Mouse (Mus musculus) lung, embryonic 14.5 days (tissue): ENCODE results near the gene Klhl25. TPM values are rescaled to one million over a fixed set of nuclear protein-coding genes. Genes with fewer than 3 reads are reported as not detected.
"Not testable (repeated sequence)": the region's sequence is repeated elsewhere in the genome, so short reads cannot be mapped to it uniquely, and the experiment has no call there.

Source experiments
- ATAC-seq: fragments of 200-750 bp; cut with Nextera tagmentation; 2 replicates; pipeline ENCODE4 v1.8.0; 2017; ENCODE audit warnings: mild to moderate bottlenecking, moderate TSS enrichment, moderate library complexity; ENCODE audit not compliant: insufficient read depth
- DNase-seq: peaks from one replicate; pipeline ENCODE4 v3.0.0-alpha.2; 2015
- H3K27ac ChIP-seq: fragments of 300-500 bp; sonication (generic); 2 replicates; pipeline ENCODE4 v1.5.1; 2014; ENCODE audit warnings: low read depth, mild to moderate bottlenecking, moderate library complexity
- H3K27me3 ChIP-seq: fragments of 300-500 bp; sonication (generic); 2 replicates; pipeline ENCODE4 v1.6.1; 2014; ENCODE audit warnings: low read length, control low read depth; ENCODE audit not compliant: insufficient read depth
- H3K36me3 ChIP-seq: fragments of 300-500 bp; sonication (generic); 2 replicates; pipeline ENCODE4 v1.6.1; 2014; ENCODE audit warnings: control low read depth; ENCODE audit not compliant: insufficient read depth
- H3K4me1 ChIP-seq: fragments of 300-500 bp; sonication (generic); 2 replicates; pipeline ENCODE4 v1.6.1; 2014; ENCODE audit warnings: antibody characterized with exemption, control low read depth; ENCODE audit not compliant: insufficient read depth
- H3K4me2 ChIP-seq: fragments of 300-500 bp; sonication (generic); 2 replicates; pipeline ENCODE4 v1.6.1; 2014; ENCODE audit warnings: mild to moderate bottlenecking
- H3K4me3 ChIP-seq: fragments of 300-500 bp; sonication (generic); 2 replicates; pipeline ENCODE4 v1.5.1; 2014; ENCODE audit warnings: low read depth, low read length
- H3K9ac ChIP-seq: fragments of 300-500 bp; sonication (generic); 2 replicates; pipeline ENCODE4 v1.6.1; 2014
- H3K9me3 ChIP-seq: fragments of 300-500 bp; sonication (generic); 2 replicates; pipeline ENCODE4 v1.6.1; 2016; ENCODE audit warnings: low read depth, low read length, control low read depth
- CTCF ChIP-seq: IDR thresholded peaks from 2 replicates; pipeline ENCODE4 v1.5.1; 2016; ENCODE audit warnings: antibody characterized with exemption, low read depth
- WGBS: fragments of 180-500 bp; shearing (Covaris S2); extraction: QIAGEN DNeasy Blood & Tissue Kit; methylation state at CpG from one replicate; pipeline ENCODE4 v1.1.7; 2014; 5-methylcytosine and 5-hydroxymethylcytosine counted together
- polyA plus RNA-seq: library from polyadenylated mRNA; unstranded; fragments of >200 nt; fragmentation: Nextera tagmentation; extraction: Ambion mirVana; gene quantifications from 2 replicates; pipeline ENCODE4 v1.2.1, GENCODE M21; 2014

Gene Klhl25
- polyA plus RNA-seq, 1 experiment from 2014 or later: 18.6 TPM

GRCm38 (mm10) chr7:75828536-75828935 is 19.6 kb upstream of the Klhl25 start:
- ATAC-seq (no peak), DNase-seq (no peak)
- H3K9me3 ChIP-seq: no peaks in the 10 kb centered on the region
- H3K4me1 ChIP-seq: no peaks in the 10 kb centered on the region
- no peak overlapping the region for H3K4me3 ChIP-seq
- WGBS: 84% methylated on average over 5 of the region's 5 CpGs
- H3K36me3 ChIP-seq: no peaks in the 10 kb centered on the region
- no peak for TF ChIP-seq CTCF
- H3K9ac ChIP-seq: no peak overlapping the region
- no peaks in the 10 kb centered on the region for H3K27me3 ChIP-seq
- no peak overlapping the region for H3K4me2 ChIP-seq
- no peak overlapping the region for H3K27ac ChIP-seq

- ATAC-seq: no peak
- peak; percentile 31 for DNase-seq
- no peaks in the 10 kb centered on the region for H3K27me3 ChIP-seq
- no peaks in the 10 kb centered on the region for H3K9me3 ChIP-seq
- no peak overlapping the region for H3K9ac ChIP-seq
- peak; percentile 29 for TF ChIP-seq CTCF
- no peak overlapping the region for H3K4me3 ChIP-seq
- no peaks in the 10 kb centered on the region for H3K4me1 ChIP-seq
- 59% methylated on average over 6 of the region's 6 CpGs for WGBS
- no peak overlapping the region for H3K4me2 ChIP-seq
- no peak overlapping the region for H3K27ac ChIP-seq
- no peaks in the 10 kb centered on the region for H3K36me3 ChIP-seq
Measured at GRCm38 (mm10) chr7:75830251-75831060, 17.7 kb upstream of the Klhl25 start.

DNA sequence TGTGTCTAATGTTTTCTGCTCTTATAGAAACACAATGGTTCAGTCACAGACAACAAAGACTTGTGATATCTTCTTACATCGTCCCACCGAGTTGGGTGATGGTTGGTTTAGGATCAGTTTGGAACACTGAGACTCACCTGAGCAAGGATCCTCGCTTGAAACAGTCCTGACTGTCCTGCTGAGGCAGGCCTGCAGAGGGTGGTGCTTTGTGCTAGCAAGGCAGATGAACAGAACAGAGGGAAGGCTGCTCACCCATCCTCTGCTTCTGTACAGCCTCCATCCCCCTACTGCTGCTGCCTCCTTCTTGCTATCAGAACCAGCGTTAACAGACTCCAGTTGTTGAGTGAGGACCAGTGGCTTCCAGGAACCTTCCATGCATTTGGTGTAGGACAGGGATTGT is 14.2 kb upstream of the Klhl25 start:
- not testable (repeated sequence) for H3K4me3 ChIP-seq, H3K4me2 ChIP-seq, DNase-seq, H3K36me3 ChIP-seq, H3K27me3 ChIP-seq, H3K9me3 ChIP-seq, H3K4me1 ChIP-seq, ATAC-seq, H3K9ac ChIP-seq, H3K27ac ChIP-seq
- WGBS: 75% methylated on average over 3 of the region's 4 CpGs

DNA sequence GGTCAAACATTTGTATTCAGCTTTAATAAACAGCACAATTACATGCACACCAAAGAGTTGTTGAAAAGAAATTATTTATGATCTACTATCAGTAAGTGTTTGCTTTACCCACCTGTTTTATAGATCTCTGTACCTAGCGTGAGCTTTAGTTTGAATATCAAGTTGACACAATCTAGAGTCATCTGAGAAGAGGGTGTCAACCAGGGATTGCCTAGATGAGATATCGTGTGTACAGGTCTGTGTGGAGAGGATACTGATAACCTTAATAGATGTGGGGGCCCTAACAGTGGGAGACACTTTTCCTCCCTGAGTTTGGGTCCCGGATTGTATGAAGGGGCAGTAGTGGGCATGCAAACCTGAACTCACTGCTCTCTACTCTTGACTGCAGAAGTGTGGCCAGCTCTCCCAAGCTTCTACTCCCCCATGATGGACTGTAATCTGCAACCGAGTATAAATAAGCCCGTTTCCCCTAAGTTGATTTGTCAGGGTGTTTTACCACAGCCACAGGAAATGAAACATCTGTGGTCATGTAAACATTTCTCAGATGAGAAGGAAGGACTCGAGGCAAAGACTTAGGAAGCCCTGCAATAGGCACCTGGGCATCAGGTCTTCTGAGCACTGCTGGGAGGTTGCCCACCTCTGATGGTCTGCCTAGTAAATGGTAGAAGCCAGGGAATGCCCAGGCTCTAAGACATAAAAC is 13.0 kb upstream of the Klhl25 start:
- not testable (repeated sequence) for H3K36me3 ChIP-seq, H3K4me2 ChIP-seq, H3K9me3 ChIP-seq, H3K9ac ChIP-seq, H3K27me3 ChIP-seq, H3K4me3 ChIP-seq, H3K4me1 ChIP-seq, H3K27ac ChIP-seq, DNase-seq
- peak; percentile 49 for ATAC-seq
- WGBS: 43% methylated on average over 3 of the region's 6 CpGs

GRCm38 (mm10) chr7:75840071-75840470 is 8.0 kb upstream of the Klhl25 start:
- Histone ChIP-seq H3K4me2 (no peak overlapping the region), H3K4me3 (no peak overlapping the region), H3K4me1 (no peaks in the 10 kb centered on the region), H3K9me3 (no peaks in the 10 kb centered on the region), H3K9ac (no peak overlapping the region), H3K36me3 (no peaks in the 10 kb centered on the region), H3K27me3 (no peaks in the 10 kb centered on the region), H3K27ac (no peak overlapping the region)
- no peak for TF ChIP-seq CTCF
- 78% methylated on average over 4 of the region's 4 CpGs for WGBS
- DNase-seq (no peak), ATAC-seq (no peak)

DNA sequence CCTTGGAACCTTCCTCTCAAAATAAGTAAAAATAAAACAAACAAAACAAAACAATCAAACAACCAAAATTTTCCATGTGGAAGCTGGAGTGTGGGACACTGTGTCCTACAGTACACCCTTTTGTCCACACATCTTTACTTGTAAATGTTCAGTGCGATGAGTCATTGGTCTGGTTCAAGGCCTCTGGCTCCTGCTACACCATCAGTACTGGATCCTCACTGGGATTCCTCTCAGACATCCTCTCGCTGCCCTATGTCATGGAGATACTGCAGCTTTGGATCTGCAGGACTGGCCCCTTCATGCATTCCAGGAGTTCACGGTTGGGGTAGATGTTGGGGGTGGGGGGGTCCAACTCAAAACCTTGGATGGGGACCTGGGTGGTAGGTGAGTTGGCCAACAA is 5.8 kb upstream of the Klhl25 start:
- H3K9me3 ChIP-seq: no peaks in the 10 kb centered on the region
- H3K36me3 ChIP-seq: no peaks in the 10 kb centered on the region
- no peaks in the 10 kb centered on the region for H3K4me1 ChIP-seq
- DNase-seq (no peak), ATAC-seq (no peak)
- H3K4me3 ChIP-seq: no peak overlapping the region
- no peaks in the 10 kb centered on the region for H3K27me3 ChIP-seq
- H3K27ac ChIP-seq: no peak overlapping the region
- H3K4me2 ChIP-seq: no peak overlapping the region
- 83% methylated on average over 3 of the region's 3 CpGs for WGBS
- TF ChIP-seq CTCF: no peak
- no peak overlapping the region for H3K9ac ChIP-seq

- Histone ChIP-seq H3K27me3 (no peaks in the 10 kb centered on the region), H3K4me2 (no peak overlapping the region), H3K9me3 (no peaks in the 10 kb centered on the region), H3K4me1 (peaks cover 4% of the 10 kb centered on the region), H3K9ac (no peak overlapping the region), H3K4me3 (no peak overlapping the region), H3K27ac (no peak overlapping the region), H3K36me3 (no peaks in the 10 kb centered on the region)
- 93% methylated on average over 1 of the region's 1 CpGs for WGBS
- no peak for TF ChIP-seq CTCF
- no peak for DNase-seq
- no peak for ATAC-seq
Measured at GRCm38 (mm10) chr7:75845936-75846335, 2.2 kb upstream of the Klhl25 start.
